Mouse (Mus musculus) hindbrain, embryonic 15.5 days (tissue): Measurements from ENCODE around the gene Supt7l. TPM values are rescaled to one million over a fixed set of nuclear protein-coding genes. Genes with fewer than 3 reads are reported as not detected.

Source experiments
- ATAC-seq: fragments of 200-750 bp; cut with Nextera tagmentation; 2 replicates; pipeline ENCODE4 v1.8.0; 2017; ENCODE audit warnings: low read depth, moderate number of reproducible peaks, moderate TSS enrichment; ENCODE audit not compliant: low FRiP score
- H3K27ac ChIP-seq: fragments of 300-500 bp; sonication (generic); replicated peaks from 2 replicates; pipeline ENCODE4 v1.5.1; 2015; ENCODE audit warnings: mild to moderate bottlenecking, inconsistent platforms
- H3K27me3 ChIP-seq: fragments of 300-500 bp; sonication (generic); 2 replicates; pipeline ENCODE4 v1.6.1; 2015; ENCODE audit warnings: control low read depth, inconsistent platforms
- H3K36me3 ChIP-seq: fragments of 300-500 bp; sonication (generic); 2 replicates; pipeline ENCODE4 v1.6.1; 2015; ENCODE audit warnings: control low read depth, inconsistent platforms
- H3K4me1 ChIP-seq: fragments of 300-500 bp; sonication (generic); replicated peaks from 2 replicates; pipeline ENCODE4 v1.6.1; 2015; ENCODE audit warnings: control low read depth, inconsistent platforms
- H3K4me2 ChIP-seq: fragments of 300-500 bp; sonication (generic); 2 replicates; pipeline ENCODE4 v1.6.1; 2015; ENCODE audit warnings: moderate library complexity, mild to moderate bottlenecking, inconsistent platforms
- H3K4me3 ChIP-seq: fragments of 300-500 bp; sonication (generic); 2 replicates; pipeline ENCODE4 v1.5.1; 2015; ENCODE audit warnings: mild to moderate bottlenecking, inconsistent platforms
- H3K9ac ChIP-seq: fragments of 300-500 bp; sonication (generic); 2 replicates; pipeline ENCODE4 v1.6.1; 2015; ENCODE audit warnings: inconsistent platforms
- H3K9me3 ChIP-seq: fragments of 300-500 bp; sonication (generic); 2 replicates; pipeline ENCODE4 v1.6.1; 2016; ENCODE audit warnings: control low read depth, inconsistent platforms
- WGBS: fragments of 180-500 bp; shearing (Covaris S2); methylation state at CpG from one replicate; pipeline ENCODE4 v1.1.7; 2015; 5-methylcytosine and 5-hydroxymethylcytosine counted together
- polyA plus RNA-seq: library from polyadenylated mRNA; unstranded; fragments of >200 nt; fragmentation: Nextera tagmentation; extraction: Ambion mirVana; gene quantifications from 2 replicates; pipeline ENCODE4 v1.2.1, GENCODE M21; 2015

Gene Supt7l
- polyA plus RNA-seq, 1 experiment from 2014 or later, result 25.9 TPM

GRCm38 (mm10) chr5:31559401-31559800, 31.8 kb upstream of the Supt7l start:
- H3K27me3 ChIP-seq, result no peaks in the 10 kb centered on the region
- no peak for ATAC-seq
- no peaks in the 10 kb centered on the region for H3K4me1 ChIP-seq
- peaks cover 24% of the 10 kb centered on the region for H3K36me3 ChIP-seq
- no peak overlapping the region for H3K4me2 ChIP-seq
- no peak overlapping the region for H3K9ac ChIP-seq
- H3K4me3 ChIP-seq, result no peak overlapping the region
- WGBS, result 29% methylated on average over 1 of the region's 1 CpGs
- no peaks in the 10 kb centered on the region for H3K9me3 ChIP-seq
- no peak overlapping the region for H3K27ac ChIP-seq

- no peak for ATAC-seq
- Histone ChIP-seq H3K36me3 (peaks cover 85% of the 10 kb centered on the region), H3K9ac (no peak overlapping the region), H3K4me3 (no peak overlapping the region), H3K27me3 (no peaks in the 10 kb centered on the region), H3K4me2 (no peak overlapping the region), H3K27ac (no peak overlapping the region), H3K9me3 (no peaks in the 10 kb centered on the region), H3K4me1 (no peaks in the 10 kb centered on the region)
- 93% methylated on average over 2 of the region's 2 CpGs for WGBS
These were observed 7.6 kb upstream of the Supt7l start for GRCm38 (mm10) chr5:31535228-31535627.

GRCm38 (mm10) chr5:31528560-31528959, 953 bp upstream of the Supt7l start:
- no peak for ATAC-seq
- no peaks in the 10 kb centered on the region for H3K27me3 ChIP-seq
- peaks cover 35% of the 10 kb centered on the region for H3K36me3 ChIP-seq
- no peak overlapping the region for H3K9ac ChIP-seq
- H3K4me2 ChIP-seq, result peak overlapping the region; percentile 98
- H3K4me3 ChIP-seq, result 0 out of 2 replicates have a peak overlapping the region, but pooled peaks have one; percentile 93
- WGBS, result 64% methylated on average over 2 of the region's 2 CpGs
- H3K4me1 ChIP-seq, result peaks cover 38% of the 10 kb centered on the region
- H3K27ac ChIP-seq, result no peak overlapping the region
- no peaks in the 10 kb centered on the region for H3K9me3 ChIP-seq

- Histone ChIP-seq H3K36me3 (peaks cover 27% of the 10 kb centered on the region), H3K4me1 (peaks cover 38% of the 10 kb centered on the region), H3K9ac (peak overlapping the region; percentile 90), H3K27me3 (no peaks in the 10 kb centered on the region), H3K27ac (peak overlapping the region; percentile 89), H3K9me3 (no peaks in the 10 kb centered on the region), H3K4me3 (peak overlapping the region; percentile 93), H3K4me2 (peak overlapping the region; percentile 98)
- WGBS, result 4% methylated on average over 40 of the region's 40 CpGs
- ATAC-seq, result peak; percentile 59
These were observed 408 bp downstream of the Supt7l start for GRCm38 (mm10) chr5:31527117-31527680.

- ATAC-seq, result peak; percentile 89
- H3K4me2 ChIP-seq, result peak within 1 kb of the TSS; percentile 98
These were observed 1.1 kb downstream of the Supt7l start, which contains the start of gene Slc4a1ap for GRCm38 (mm10) chr5:31526354-31527116. TSS of gene Slc4a1ap (plus strand) at chr5:31526995.

GRCm38 (mm10) chr5:31520556-31520955, 7.1 kb downstream of the Supt7l start:
- Histone ChIP-seq H3K4me3 (no peak overlapping the region), H3K36me3 (peaks cover 60% of the 10 kb centered on the region), H3K9me3 (no peaks in the 10 kb centered on the region), H3K4me2 (no peak overlapping the region), H3K4me1 (peaks cover 13% of the 10 kb centered on the region), H3K27me3 (no peaks in the 10 kb centered on the region), H3K9ac (no peak overlapping the region), H3K27ac (no peak overlapping the region)
- WGBS, result 94% methylated on average over 6 of the region's 6 CpGs
- no peak for ATAC-seq

More at GRCm38 (mm10) chr5:31526354-31527116, 1.1 kb downstream of the Supt7l start, which contains the start of gene Slc4a1ap:
- Histone ChIP-seq H3K27ac (peak within 1 kb of the TSS; percentile 89), H3K9ac (peak within 1 kb of the TSS; percentile 90), H3K27me3 (no peaks in the 10 kb centered on the region), H3K9me3 (no peaks in the 10 kb centered on the region), H3K36me3 (peaks cover 25% of the 10 kb centered on the region), H3K4me1 (peaks cover 38% of the 10 kb centered on the region), H3K4me3 (peak within 1 kb of the TSS; percentile 93)
- WGBS, result under 1% methylated on average over 28 of the region's 28 CpGs

- WGBS, result 79% methylated on average over 1 of the region's 1 CpGs
- Histone ChIP-seq H3K9me3 (no peaks in the 10 kb centered on the region), H3K27me3 (no peaks in the 10 kb centered on the region), H3K4me3 (no peak overlapping the region), H3K9ac (no peak overlapping the region), H3K36me3 (peaks cover 78% of the 10 kb centered on the region), H3K4me2 (no peak overlapping the region), H3K27ac (no peak overlapping the region), H3K4me1 (no peaks in the 10 kb centered on the region)
- no peak for ATAC-seq
These were observed 15.1 kb downstream of the Supt7l start for GRCm38 (mm10) chr5:31512481-31512880.

- Histone ChIP-seq H3K27ac (no peak overlapping the region), H3K4me1 (no peaks in the 10 kb centered on the region), H3K4me2 (no peak overlapping the region), H3K9ac (no peak overlapping the region), H3K27me3 (no peaks in the 10 kb centered on the region), H3K4me3 (no peak overlapping the region), H3K9me3 (no peaks in the 10 kb centered on the region), H3K36me3 (peaks cover 84% of the 10 kb centered on the region)
- WGBS, result 96% methylated on average over 10 of the region's 10 CpGs
- no peak for ATAC-seq
These were observed 22.8 kb downstream of the Supt7l start for GRCm38 (mm10) chr5:31504843-31505242.

- Histone ChIP-seq H3K9me3 (no peaks in the 10 kb centered on the region), H3K36me3 (peaks cover 31% of the 10 kb centered on the region), H3K9ac (peak within 1 kb of the TSS; percentile 67), H3K4me3 (peak within 1 kb of the TSS; percentile 90), H3K27me3 (no peaks in the 10 kb centered on the region), H3K27ac (peak within 1 kb of the TSS; percentile 55), H3K4me1 (peaks cover 14% of the 10 kb centered on the region), H3K4me2 (peak within 1 kb of the TSS; percentile 83)
- WGBS, result under 1% methylated on average over 49 of the region's 49 CpGs
- peak; percentile 100 for ATAC-seq
These were observed 32.9 kb downstream of the Supt7l start, which contains the start of gene Gpn1 for GRCm38 (mm10) chr5:31494513-31495297. TSS of gene Gpn1 (plus strand) at chr5:31494741.

- Histone ChIP-seq H3K9me3 (no peaks in the 10 kb centered on the region), H3K36me3 (peaks cover 6% of the 10 kb centered on the region), H3K4me1 (peaks cover 14% of the 10 kb centered on the region), H3K9ac (no peak overlapping the region), H3K4me2 (no peak overlapping the region), H3K4me3 (no peak overlapping the region), H3K27ac (no peak overlapping the region), H3K27me3 (no peaks in the 10 kb centered on the region)
- 66% methylated on average over 1 of the region's 1 CpGs for WGBS
- ATAC-seq, result no peak
These were observed 35.6 kb downstream of the Supt7l start for GRCm38 (mm10) chr5:31492031-31492430.

GRCm38 (mm10) chr5:31489116-31489769, 38.4 kb downstream of the Supt7l start:
- no peak for ATAC-seq
- Histone ChIP-seq H3K9me3 (no peaks in the 10 kb centered on the region), H3K36me3 (no peaks in the 10 kb centered on the region), H3K27me3 (no peaks in the 10 kb centered on the region), H3K4me1 (peaks cover 3% of the 10 kb centered on the region; the same call in 1 of the 2 replicates), H3K4me3 (no peak overlapping the region), H3K9ac (no peak overlapping the region), H3K4me2 (no peak overlapping the region), H3K27ac (no peak overlapping the region)
- 74% methylated on average over 7 of the region's 7 CpGs for WGBS
